In genomic region chr8:112348323-112348722, GRCm38 (mm10) we compare ENCODE assay signal across 10 mouse cellular contexts.
DNase-seq lines count a peak whose midpoint lies in the region; ATAC-seq and TF ChIP-seq lines count a peak whose summit lies in the region.
"Had no signal": no experiment of that assay in that cellular context is flagged by ENCODE, and none has a peak within 500 bp of the region (broad histone marks: within the 10 kb centered on the region; RNA-seq: fewer than 3 reads in every experiment).

No protein-coding gene starts in this region.

- H3K9me3 ChIP-seq in neural tube, embryonic 11.5 days (ENCODE audit: control insufficient read depth, low read length), result no peaks in the 10 kb centered on the region
- H3K9me3 ChIP-seq in embryonic facial prominence, embryonic 13.5 days, result 0 out of 2 replicates have a peak, but pooled peaks cover 2% of the 10 kb centered on the region
- no peaks in the 10 kb centered on the region for H3K9me3 ChIP-seq in limb, embryonic 10.5 days (replicated peaks)
- no peaks in the 10 kb centered on the region for H3K9me3 ChIP-seq in stomach, postnatal 0 days (ENCODE audit: control insufficient read depth, low read length)
- H3K9me3 ChIP-seq: stomach, embryonic 15.5 days had no signal

- H3K4me1 ChIP-seq in neural tube, embryonic 11.5 days (ENCODE audit: control insufficient read depth, insufficient read depth, low read length), result no peaks in the 10 kb centered on the region
- H3K4me1 ChIP-seq in embryonic facial prominence, embryonic 13.5 days, result peaks cover 6% of the 10 kb centered on the region; the same call in 1 of the 2 replicates
- peaks cover 4% of the 10 kb centered on the region; the same call in 1 of the 2 replicates for H3K4me1 ChIP-seq in limb, embryonic 10.5 days
- H3K4me1 ChIP-seq in stomach, postnatal 0 days (replicated peaks; ENCODE audit: control insufficient read depth, insufficient read depth), result no peaks in the 10 kb centered on the region
- H3K4me1 ChIP-seq: stomach, embryonic 15.5 days had no signal

- TF ChIP-seq EP300 in stomach, postnatal 0 days (optimal IDR thresholded peaks at IDR 0.05), result no peak

- peak; percentile 52 for TF ChIP-seq CTCF in stomach, postnatal 0 days (IDR thresholded peaks at IDR 0.05; ENCODE audit: low read depth)

- no peak overlapping the region for H3K4me3 ChIP-seq in neural tube, embryonic 11.5 days (ENCODE audit: low read depth, low read length)
- H3K4me3 ChIP-seq in embryonic facial prominence, embryonic 13.5 days, result peak overlapping the region; percentile 16; the same call in 1 of the 2 replicates
- H3K4me3 ChIP-seq in limb, embryonic 10.5 days, result no peak overlapping the region
- H3K4me3 ChIP-seq in stomach, postnatal 0 days (ENCODE audit: low read depth, low read length), result no peak overlapping the region
- H3K4me3 ChIP-seq: stomach, embryonic 15.5 days had no signal

- H3K9ac ChIP-seq in neural tube, embryonic 11.5 days (ENCODE audit: low read length), result no peak overlapping the region
- H3K9ac ChIP-seq in embryonic facial prominence, embryonic 13.5 days, result no peak overlapping the region
- no peak overlapping the region for H3K9ac ChIP-seq in stomach, postnatal 0 days (ENCODE audit: low read length)
- H3K9ac ChIP-seq: stomach, embryonic 15.5 days had no signal

- no peak for ATAC-seq in neural tube, embryonic 11.5 days (ENCODE audit: insufficient read depth, low FRiP score, low TSS enrichment)
- no peak for ATAC-seq in embryonic facial prominence, embryonic 13.5 days (ENCODE audit: insufficient number of reproducible peaks, insufficient read depth, low FRiP score, low TSS enrichment, low read depth)
- no peak for ATAC-seq in stomach, postnatal 0 days (ENCODE audit: low FRiP score, low TSS enrichment)
- ATAC-seq in activated CD4-positive, CD25-positive, alpha-beta regulatory T cell, adult 4 months, result no peak
- ATAC-seq in monocyte, adult 5-6 weeks (replicated peaks; ENCODE audit: insufficient number of reproducible peaks, low FRiP score, low TSS enrichment, poor library complexity, severe bottlenecking), result no peak

- DNase-seq in neural tube, embryonic 11.5 days (ENCODE audit: low spot score), result peak; percentile 38
- no peak for DNase-seq in neural tube, embryonic 10.5 days (ENCODE audit: extremely low spot score, low spot score)
- DNase-seq in limb, embryonic 10.5 days (ENCODE audit: low spot score), result peak; percentile 39
- no peak for DNase-seq in stomach, postnatal 0 days (ENCODE audit: low spot score)
- DNase-seq in layer of hippocampus, postnatal 36 days, result no peak
- DNase-seq: adrenal gland, postnatal 10 days had no signal

- H3K4me2 ChIP-seq in neural tube, embryonic 11.5 days (ENCODE audit: low read depth), result no peak overlapping the region
- peak overlapping the region; percentile 51 for H3K4me2 ChIP-seq in embryonic facial prominence, embryonic 13.5 days
- no peak overlapping the region for H3K4me2 ChIP-seq in stomach, postnatal 0 days (replicated peaks; ENCODE audit: low read depth)
- H3K4me2 ChIP-seq: stomach, embryonic 15.5 days had no signal

- no peaks in the 10 kb centered on the region for H3K27me3 ChIP-seq in neural tube, embryonic 11.5 days (ENCODE audit: control insufficient read depth, insufficient read depth, low read length)
- H3K27me3 ChIP-seq in embryonic facial prominence, embryonic 13.5 days, result no peaks in the 10 kb centered on the region
- H3K27me3 ChIP-seq in limb, embryonic 10.5 days (ENCODE audit: low read depth, poor library complexity, severe bottlenecking), result no peaks in the 10 kb centered on the region
- H3K27me3 ChIP-seq in stomach, postnatal 0 days (ENCODE audit: control insufficient read depth, insufficient read depth, low read length), result no peaks in the 10 kb centered on the region
- H3K27me3 ChIP-seq: stomach, embryonic 15.5 days had no signal

- no peak overlapping the region for H3K27ac ChIP-seq in neural tube, embryonic 11.5 days (ENCODE audit: low read depth, low read length)
- H3K27ac ChIP-seq in embryonic facial prominence, embryonic 13.5 days, result peak overlapping the region; percentile 33; the same call in 1 of the 2 replicates
- no peak overlapping the region for H3K27ac ChIP-seq in limb, embryonic 10.5 days
- H3K27ac ChIP-seq in stomach, postnatal 0 days (replicated peaks), result no peak overlapping the region
- H3K27ac ChIP-seq: stomach, embryonic 15.5 days had no signal

- WGBS in neural tube, embryonic 11.5 days, result 33% methylated on average over 5 of the region's 5 CpGs
- WGBS in embryonic facial prominence, embryonic 13.5 days, result 30% methylated on average over 5 of the region's 5 CpGs
- WGBS in limb, embryonic 10.5 days, result 31% methylated on average over 5 of the region's 5 CpGs
- WGBS in stomach, postnatal 0 days, result 33% methylated on average over 5 of the region's 5 CpGs

- no peaks in the 10 kb centered on the region for H3K36me3 ChIP-seq in neural tube, embryonic 11.5 days (ENCODE audit: control insufficient read depth, insufficient read depth, low read length)
- no peaks in the 10 kb centered on the region for H3K36me3 ChIP-seq in embryonic facial prominence, embryonic 13.5 days
- H3K36me3 ChIP-seq in limb, embryonic 10.5 days, result no peaks in the 10 kb centered on the region
- H3K36me3 ChIP-seq in stomach, postnatal 0 days (ENCODE audit: control insufficient read depth, insufficient read depth, low read length), result no peaks in the 10 kb centered on the region
- H3K36me3 ChIP-seq: stomach, embryonic 15.5 days had no signal

Comparison
In these comparisons a context has a peak if more than half of its experiments do, and no peak if none do; other contexts are left out.
1. DNase-seq: peak in neural tube, embryonic 11.5 days (single experiment) and limb, embryonic 10.5 days (single experiment); none in neural tube, embryonic 10.5 days (single experiment), stomach, postnatal 0 days (single experiment) and layer of hippocampus, postnatal 36 days (0 of 2).